Mouse (Mus musculus) stomach, embryonic 15.5 days (tissue): Measurements from ENCODE around the gene Zzz3. TPM values are rescaled to one million over a fixed set of nuclear protein-coding genes. Genes with fewer than 3 reads are reported as not detected.

ENCODE experiments used
- ATAC-seq: fragments of 200-750 bp; cut with Nextera tagmentation; 2 replicates; pipeline ENCODE4 v1.8.0; 2017; ENCODE audit warnings: low read depth, moderate number of reproducible peaks, moderate TSS enrichment; ENCODE audit not compliant: insufficient read depth, low FRiP score
- H3K27ac ChIP-seq: fragments of 300-500 bp; sonication (generic); 2 replicates; pipeline ENCODE4 v1.5.1; 2015; ENCODE audit warnings: mild to moderate bottlenecking, inconsistent platforms
- H3K27me3 ChIP-seq: fragments of 300-500 bp; sonication (generic); replicated peaks from 2 replicates; pipeline ENCODE4 v1.6.1; 2015; ENCODE audit warnings: inconsistent platforms
- H3K36me3 ChIP-seq: fragments of 300-500 bp; sonication (generic); 2 replicates; pipeline ENCODE4 v1.6.1; 2015; ENCODE audit warnings: inconsistent platforms
- H3K4me1 ChIP-seq: fragments of 300-500 bp; sonication (generic); 2 replicates; pipeline ENCODE4 v1.6.1; 2015; ENCODE audit warnings: inconsistent platforms
- H3K4me2 ChIP-seq: fragments of 300-500 bp; sonication (generic); 2 replicates; pipeline ENCODE4 v1.6.1; 2015; ENCODE audit warnings: mild to moderate bottlenecking, inconsistent platforms
- H3K4me3 ChIP-seq: fragments of 300-500 bp; sonication (generic); replicated peaks from 2 replicates; pipeline ENCODE4 v1.5.1; 2015; ENCODE audit warnings: inconsistent platforms
- H3K9ac ChIP-seq: fragments of 300-500 bp; sonication (generic); 2 replicates; pipeline ENCODE4 v1.6.1; 2015; ENCODE audit warnings: inconsistent platforms
- H3K9me3 ChIP-seq: fragments of 300-500 bp; sonication (generic); 2 replicates; pipeline ENCODE4 v1.6.1; 2016; ENCODE audit warnings: inconsistent platforms
- WGBS: fragments of 180-500 bp; shearing (Covaris S2); methylation state at CpG from one replicate; pipeline ENCODE4 v1.1.7; 2015; 5-methylcytosine and 5-hydroxymethylcytosine counted together
- polyA plus RNA-seq: library from polyadenylated mRNA; unstranded; fragments of >200 nt; fragmentation: Nextera tagmentation; extraction: Ambion mirVana; gene quantifications from 2 replicates; pipeline ENCODE4 v1.2.1, GENCODE M21; 2015

The Zzz3 gene
- polyA plus RNA-seq, 1 experiment from 2014 or later = 44.5 TPM

DNA sequence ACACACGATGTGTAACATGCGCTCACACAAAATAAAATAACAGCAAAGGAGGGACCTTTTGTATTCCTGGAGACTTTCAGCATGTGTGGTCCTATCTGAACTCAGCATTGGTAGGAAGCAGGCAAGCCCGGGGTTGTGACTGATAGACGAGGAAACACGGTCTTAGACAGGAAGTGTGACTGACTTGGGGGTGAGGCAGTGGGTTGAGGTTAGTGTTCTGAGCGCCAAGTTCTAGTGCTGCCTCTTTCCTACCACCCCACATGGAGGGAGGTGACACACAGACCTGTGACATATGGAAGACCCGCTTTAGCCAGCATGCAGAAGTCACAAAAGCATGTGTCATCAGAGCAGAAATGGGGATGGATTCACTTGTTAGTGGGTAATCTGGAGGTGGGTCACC lies 114.0 kb downstream of the Zzz3 start:
- Histone ChIP-seq H3K27me3 (no peaks in the 10 kb centered on the region), H3K4me3 (no peak overlapping the region), H3K36me3 (no peaks in the 10 kb centered on the region), H3K4me2 (no peak overlapping the region), H3K9ac (no peak overlapping the region), H3K9me3 (no peaks in the 10 kb centered on the region), H3K27ac (no peak overlapping the region), H3K4me1 (0 out of 2 replicates have a peak, but pooled peaks cover 2% of the 10 kb centered on the region)
- 78% methylated on average over 7 of the region's 7 CpGs for WGBS
- ATAC-seq = no peak

Other genes with a start within 250 kb of the Zzz3 start
- 57.5 and 78.6 TPM in 2 replicates for gene Gipc2, start 229.2 kb upstream of the Zzz3 start, polyA plus RNA-seq
- gene Dnajb4, start 185.2 kb upstream of the Zzz3 start, polyA plus RNA-seq = 30.9 and 34.9 TPM in 2 replicates
- gene Fubp1, start 185.1 kb upstream of the Zzz3 start, polyA plus RNA-seq = 191 and 208 TPM in 2 replicates
- gene Nexn, start 129.1 kb upstream of the Zzz3 start, polyA plus RNA-seq = 35.8 and 37.5 TPM in 2 replicates
- 14.0 and 14.5 TPM in 2 replicates for gene Miga1, start 55.1 kb upstream of the Zzz3 start, polyA plus RNA-seq
- 38.7 and 43.2 TPM in 2 replicates for gene Usp33, start 49.0 kb upstream of the Zzz3 start, polyA plus RNA-seq